Mouse (Mus musculus) hindbrain, postnatal 0 days (tissue): ENCODE results near the gene Msl2. TPM values are rescaled to one million over a fixed set of nuclear protein-coding genes. Genes with fewer than 3 reads are reported as not detected.
A peak's percentile ranks its signal among the peaks of the same experiment; 100 is the strongest.

Source experiments
- ATAC-seq: fragments of 200-750 bp; cut with Nextera tagmentation; 2 replicates; pipeline ENCODE4 v1.8.0; 2017; ENCODE audit warnings: mild to moderate bottlenecking, moderate TSS enrichment, moderate library complexity
- DNase-seq: peaks from one replicate; pipeline ENCODE4 v3.0.0-alpha.2; 2015; ENCODE audit warnings: low spot score
- H3K27ac ChIP-seq: fragments of 300-500 bp; sonication (generic); 2 replicates; pipeline ENCODE4 v1.5.1; 2014; ENCODE audit warnings: mild to moderate bottlenecking
- H3K27me3 ChIP-seq: fragments of 300-500 bp; sonication (generic); 2 replicates; pipeline ENCODE4 v1.6.1; 2014; ENCODE audit warnings: low read length, mixed read lengths; ENCODE audit not compliant: insufficient read depth
- H3K36me3 ChIP-seq: fragments of 300-500 bp; sonication (generic); 2 replicates; pipeline ENCODE4 v1.6.1; 2014; ENCODE audit warnings: low read length, mixed read lengths; ENCODE audit not compliant: insufficient read depth
- H3K4me1 ChIP-seq: fragments of 300-500 bp; sonication (generic); 2 replicates; pipeline ENCODE4 v1.6.1; 2014; ENCODE audit warnings: antibody characterized with exemption, low read length, mixed read lengths; ENCODE audit not compliant: insufficient read depth
- H3K4me2 ChIP-seq: fragments of 300-500 bp; sonication (generic); 2 replicates; pipeline ENCODE4 v1.6.1; 2014; ENCODE audit warnings: low read depth, mild to moderate bottlenecking, low read length, moderate library complexity, mixed read lengths
- H3K4me3 ChIP-seq: fragments of 300-500 bp; sonication (generic); 2 replicates; pipeline ENCODE4 v1.5.1; 2014; ENCODE audit warnings: low read length
- H3K9ac ChIP-seq: fragments of 300-500 bp; sonication (generic); replicated peaks from 2 replicates; pipeline ENCODE4 v1.6.1; 2014; ENCODE audit warnings: mild to moderate bottlenecking, low read length, moderate library complexity, mixed read lengths
- H3K9me3 ChIP-seq: fragments of 300-500 bp; sonication (generic); 2 replicates; pipeline ENCODE4 v1.6.1; 2016; ENCODE audit warnings: low read length, mixed read lengths
- CTCF ChIP-seq: IDR thresholded peaks from 2 replicates; pipeline ENCODE4 v1.5.1; 2016; ENCODE audit warnings: antibody characterized with exemption, control low read depth, low read depth
- WGBS: fragments of 180-500 bp; shearing (Covaris S2); extraction: QIAGEN DNeasy Blood & Tissue Kit; methylation state at CpG from one replicate; pipeline ENCODE4 v1.1.7; 2014; 5-methylcytosine and 5-hydroxymethylcytosine counted together
- polyA plus RNA-seq: library from polyadenylated mRNA; unstranded; fragments of >200 nt; fragmentation: Nextera tagmentation; extraction: Ambion mirVana; gene quantifications from 2 replicates; pipeline ENCODE4 v1.2.1, GENCODE M21; 2015
- total RNA-seq: library from RNA; depleted of rRNA; stranded (reverse); fragments of >200 nt; gene quantifications from 2 replicates; pipeline ENCODE4 v1.2.3, GENCODE M21; 2014

The Msl2 gene
- total and polyA plus RNA-seq, 2 experiments from 2014 or later, result 5.0 to 27.9 TPM

DNA sequence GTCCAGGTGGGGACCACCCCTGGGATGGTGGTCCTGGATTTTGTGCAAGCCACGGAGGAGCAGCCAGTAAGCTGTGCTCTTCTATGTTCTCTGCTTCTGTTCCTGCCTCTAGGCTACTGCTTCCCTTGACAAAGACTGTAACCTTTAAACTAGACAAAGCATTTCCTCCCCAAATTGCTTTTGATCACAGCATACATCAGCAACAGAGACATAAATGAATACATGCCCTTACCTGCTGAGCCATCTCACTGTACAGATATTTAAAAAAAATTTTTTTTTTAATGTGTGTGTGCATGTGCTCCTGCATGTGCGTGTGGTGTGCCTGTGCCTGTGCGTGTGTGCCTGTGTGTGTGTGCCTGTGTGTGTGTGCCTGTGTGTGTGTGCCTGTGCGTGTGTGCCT lies 16.7 kb upstream of the Msl2 start:
- H3K36me3 ChIP-seq, result no peaks in the 10 kb centered on the region
- ATAC-seq, result no peak
- no peak overlapping the region for H3K27ac ChIP-seq
- no peaks in the 10 kb centered on the region for H3K4me1 ChIP-seq
- DNase-seq, result no peak
- H3K9ac ChIP-seq, result no peak overlapping the region
- no peaks in the 10 kb centered on the region for H3K27me3 ChIP-seq
- no peak overlapping the region for H3K4me3 ChIP-seq
- TF ChIP-seq CTCF, result no peak
- H3K4me2 ChIP-seq, result no peak overlapping the region
- no peaks in the 10 kb centered on the region for H3K9me3 ChIP-seq
- 94% methylated on average over 4 of the region's 4 CpGs for WGBS

DNA sequence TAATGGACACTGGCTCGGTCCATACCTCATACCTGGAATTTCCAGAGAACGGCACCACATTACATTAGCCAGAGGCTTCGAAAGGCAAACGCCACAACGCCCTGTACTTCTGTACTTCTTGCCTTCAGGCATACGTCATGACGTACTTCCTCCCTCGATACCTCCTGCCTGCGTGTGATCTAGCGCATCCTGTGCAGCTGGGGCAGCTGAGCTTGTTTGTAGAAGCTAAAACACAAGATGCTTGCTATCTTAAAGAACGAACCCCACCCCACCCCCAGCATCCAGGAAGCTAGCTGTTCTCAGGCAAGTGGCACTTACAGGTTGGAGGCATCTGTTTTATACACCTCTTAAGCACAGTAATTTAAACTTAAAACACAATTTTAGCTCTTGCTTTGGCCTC lies 12.9 kb upstream of the Msl2 start:
- no peaks in the 10 kb centered on the region for H3K36me3 ChIP-seq
- ATAC-seq, result no peak
- no peak for TF ChIP-seq CTCF
- H3K27me3 ChIP-seq, result no peaks in the 10 kb centered on the region
- H3K4me2 ChIP-seq, result no peak overlapping the region
- no peak overlapping the region for H3K4me3 ChIP-seq
- no peak for DNase-seq
- H3K4me1 ChIP-seq, result no peaks in the 10 kb centered on the region
- 77% methylated on average over 11 of the region's 11 CpGs for WGBS
- H3K9me3 ChIP-seq, result no peaks in the 10 kb centered on the region
- H3K9ac ChIP-seq, result no peak overlapping the region
- no peak overlapping the region for H3K27ac ChIP-seq

DNA sequence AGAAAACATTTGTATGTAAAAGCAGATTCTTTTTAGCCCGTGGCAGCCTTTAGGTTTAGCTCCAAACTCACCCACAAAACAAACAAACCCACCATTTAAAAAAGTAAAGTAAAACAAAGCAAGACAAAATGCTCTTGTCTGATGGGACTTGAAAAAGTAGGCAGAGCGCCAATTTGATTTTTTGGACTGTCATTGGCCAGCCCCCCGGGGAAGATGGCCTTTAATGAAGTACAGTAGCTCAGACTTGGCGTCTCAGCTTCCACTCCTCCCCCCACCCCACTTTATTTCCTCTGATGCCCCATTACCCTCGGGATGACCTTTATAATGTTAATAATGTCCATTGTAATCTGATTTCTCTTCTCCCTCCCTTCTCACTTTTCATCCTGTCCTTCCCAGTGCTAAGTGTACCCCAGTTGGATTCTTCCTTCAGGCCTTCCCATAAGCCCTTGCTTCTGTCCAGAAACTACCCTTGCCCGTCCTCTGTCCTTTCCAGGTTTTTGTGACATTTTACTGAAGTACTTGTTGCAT lies 11.6 kb upstream of the Msl2 start:
- Histone ChIP-seq H3K9me3 (no peaks in the 10 kb centered on the region), H3K4me3 (no peak overlapping the region), H3K27ac (no peak overlapping the region), H3K36me3 (no peaks in the 10 kb centered on the region), H3K9ac (no peak overlapping the region), H3K27me3 (no peaks in the 10 kb centered on the region), H3K4me1 (no peaks in the 10 kb centered on the region), H3K4me2 (no peak overlapping the region)
- ATAC-seq, result no peak
- TF ChIP-seq CTCF, result no peak
- WGBS, result 56% methylated on average over 6 of the region's 6 CpGs
- DNase-seq, result no peak

DNA sequence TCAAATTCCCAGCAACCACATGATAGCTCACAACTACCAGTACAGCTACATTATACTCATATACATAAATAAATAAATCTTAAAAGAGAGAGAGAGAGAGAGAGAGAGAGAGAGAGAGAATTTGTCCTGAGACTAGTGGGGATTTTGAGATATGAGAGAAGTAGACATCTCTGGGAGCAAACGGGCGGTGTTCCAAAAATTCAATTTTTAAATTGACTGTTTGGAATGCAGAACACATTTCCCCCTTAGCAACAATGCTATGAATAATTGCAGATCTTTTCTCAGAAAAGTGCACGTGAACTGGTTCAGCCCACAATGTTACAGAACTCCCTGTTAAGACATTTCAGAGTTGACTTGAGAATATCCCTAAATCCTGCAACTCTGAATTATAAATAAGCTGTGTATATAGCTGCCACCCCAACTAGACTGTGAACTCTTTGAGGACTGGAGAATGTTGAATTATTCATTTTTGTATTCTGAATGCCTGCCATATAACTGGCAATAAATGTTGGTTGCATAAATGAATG lies 8.8 kb upstream of the Msl2 start:
- ATAC-seq, result no peak
- 63% methylated on average over 3 of the region's 3 CpGs for WGBS
- no peaks in the 10 kb centered on the region for H3K4me1 ChIP-seq
- no peak overlapping the region for H3K4me2 ChIP-seq
- no peaks in the 10 kb centered on the region for H3K36me3 ChIP-seq
- TF ChIP-seq CTCF, result no peak
- peak; percentile 40 for DNase-seq
- no peak overlapping the region for H3K4me3 ChIP-seq
- H3K9ac ChIP-seq, result no peak overlapping the region
- no peak overlapping the region for H3K27ac ChIP-seq
- no peaks in the 10 kb centered on the region for H3K27me3 ChIP-seq
- H3K9me3 ChIP-seq, result no peaks in the 10 kb centered on the region

DNA sequence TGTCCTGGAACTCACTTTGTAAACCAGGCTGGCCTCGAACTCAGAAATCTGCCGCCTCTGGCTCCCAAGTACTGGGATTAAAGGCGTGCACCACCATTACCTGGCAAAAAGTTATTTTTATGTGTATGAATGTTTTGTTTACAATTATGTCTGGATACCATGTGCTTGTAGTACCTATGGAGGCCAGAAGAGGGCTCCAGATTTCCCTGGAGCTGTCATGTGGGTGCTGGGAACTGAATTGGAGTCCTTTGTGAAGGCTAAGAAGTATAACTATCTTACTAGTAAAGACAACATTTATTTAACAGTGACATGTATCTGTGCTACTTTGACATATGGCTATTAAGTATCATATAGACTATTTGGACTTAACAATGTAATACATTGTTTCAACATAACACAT lies 4.1 kb upstream of the Msl2 start:
- Histone ChIP-seq H3K9ac (no peak overlapping the region), H3K27ac (no peak overlapping the region), H3K9me3 (no peaks in the 10 kb centered on the region), H3K4me3 (no peak overlapping the region), H3K36me3 (no peaks in the 10 kb centered on the region), H3K4me1 (no peaks in the 10 kb centered on the region; the same call in 1 of the 2 replicates), H3K27me3 (no peaks in the 10 kb centered on the region), H3K4me2 (no peak overlapping the region)
- no peak for TF ChIP-seq CTCF
- ATAC-seq (no peak), DNase-seq (no peak)
- 95% methylated on average over 3 of the region's 3 CpGs for WGBS

DNA sequence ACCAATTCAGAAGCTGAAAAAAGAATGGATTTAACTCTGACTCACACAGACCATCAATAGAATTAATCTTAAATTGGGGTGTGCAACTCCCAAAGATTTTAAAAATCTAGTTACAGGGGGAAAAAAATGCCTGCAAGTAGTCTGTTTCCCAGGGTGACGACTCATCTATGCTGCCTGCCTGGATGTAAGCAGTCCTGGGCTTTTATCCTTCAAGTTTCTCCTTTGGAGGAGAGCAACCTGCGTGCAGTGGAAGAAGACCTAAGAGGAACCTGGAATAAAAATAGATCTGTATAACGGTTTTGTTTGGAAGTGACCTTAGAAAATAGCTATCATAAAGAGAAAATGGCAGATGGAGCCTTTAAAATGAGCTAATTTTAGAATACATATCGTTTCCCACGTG lies 1.4 kb upstream of the Msl2 start:
- H3K27ac ChIP-seq, result no peak overlapping the region
- no peaks in the 10 kb centered on the region for H3K27me3 ChIP-seq
- 40% methylated on average over 5 of the region's 5 CpGs for WGBS
- TF ChIP-seq CTCF, result no peak
- H3K4me2 ChIP-seq, result peak overlapping the region; percentile 67
- no peaks in the 10 kb centered on the region for H3K36me3 ChIP-seq
- H3K9ac ChIP-seq, result no peak overlapping the region
- H3K9me3 ChIP-seq, result no peaks in the 10 kb centered on the region
- ATAC-seq (no peak), DNase-seq (no peak)
- no peaks in the 10 kb centered on the region; the same call in 1 of the 2 replicates for H3K4me1 ChIP-seq
- no peak overlapping the region for H3K4me3 ChIP-seq

DNA sequence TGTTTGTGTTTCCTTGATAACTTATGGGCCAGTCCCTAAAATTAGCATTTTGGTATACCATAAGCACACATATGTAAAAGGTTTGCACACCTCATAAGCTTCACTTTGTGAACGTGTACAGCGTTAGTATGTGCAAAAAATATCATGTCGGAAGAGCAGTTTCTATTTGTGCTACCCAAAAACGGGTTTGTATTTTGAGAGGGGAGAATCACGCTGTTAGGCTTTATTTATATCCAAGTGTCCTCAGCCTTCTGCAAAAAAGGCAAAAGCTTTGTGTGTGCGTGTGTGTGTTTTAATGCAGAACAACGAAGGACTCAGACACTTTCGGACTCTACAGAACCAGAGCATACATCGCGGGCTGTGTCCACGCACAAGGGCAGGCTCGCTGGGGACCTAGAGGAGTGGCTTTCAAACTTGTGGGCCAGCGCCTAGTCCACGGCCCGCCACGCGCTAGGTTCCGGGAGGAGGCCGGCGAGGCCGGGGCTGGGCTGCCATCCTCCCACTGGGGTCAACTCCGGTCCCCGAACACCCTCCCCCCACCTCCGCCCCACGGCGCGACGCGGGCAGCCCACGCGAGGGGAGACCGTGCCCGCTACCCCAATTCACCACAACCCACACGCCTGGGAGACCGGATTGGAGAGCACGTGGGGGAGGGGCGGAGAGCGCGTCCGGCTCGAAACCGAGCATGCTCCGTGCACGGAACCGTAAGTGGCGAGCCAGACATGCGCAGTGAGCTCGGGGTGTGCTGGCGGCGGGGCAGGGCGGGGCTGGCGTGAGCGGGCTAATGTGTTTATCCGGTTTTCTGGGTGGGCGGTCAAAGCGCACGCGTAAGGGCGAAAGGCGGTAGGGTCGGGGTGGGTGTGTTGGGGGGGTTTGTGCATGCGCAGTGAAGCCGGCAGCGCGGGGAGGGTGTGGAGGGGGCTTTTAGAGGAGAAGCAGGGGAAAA lies 587 bp upstream of the Msl2 start:
- peak overlapping the region; percentile 74 for H3K9ac ChIP-seq
- peaks cover 3% of the 10 kb centered on the region for H3K4me1 ChIP-seq
- no peaks in the 10 kb centered on the region for H3K36me3 ChIP-seq
- ATAC-seq (peak; percentile 96), DNase-seq (peak; percentile 99)
- no peak for TF ChIP-seq CTCF
- no peaks in the 10 kb centered on the region for H3K9me3 ChIP-seq
- peak overlapping the region; percentile 100 for H3K27ac ChIP-seq
- no peaks in the 10 kb centered on the region for H3K27me3 ChIP-seq
- H3K4me3 ChIP-seq, result peak overlapping the region; percentile 97
- peak overlapping the region; percentile 67 for H3K4me2 ChIP-seq
- 2% methylated on average over 61 of the region's 65 CpGs for WGBS
